Mouse (Mus musculus) ES-E14 (cell line): ENCODE data around the gene Mpo. TPM values are rescaled to one million over a fixed set of nuclear protein-coding genes. Genes with fewer than 3 reads are reported as not detected.

Experiments used
- DNase-seq: peaks from one replicate; pipeline ENCODE4 v3.0.0-alpha.2; 2013; ENCODE audit warnings: low read depth, low spot score
- H3K27ac ChIP-seq: 2 replicates; pipeline ENCODE4 v1.5.1; 2012; ENCODE audit warnings: low read depth, mild to moderate bottlenecking, low read length, moderate library complexity, mixed read lengths; ENCODE audit not compliant: poor library complexity, insufficient read depth, severe bottlenecking
- H3K36me3 ChIP-seq: 2 replicates; pipeline ENCODE4 v1.6.1; 2012; ENCODE audit warnings: mild to moderate bottlenecking, low read length, moderate library complexity, mixed read lengths; ENCODE audit not compliant: control insufficient read depth, poor library complexity, insufficient read depth, severe bottlenecking
- H3K4me1 ChIP-seq, 2 experiments: fragments of 150-350 bp in 1 of 2; sonication (generic) in 1 of 2; 2 replicates each; pipeline ENCODE4 v1.6.1; 2012; ENCODE audit warnings: low read length in 2 of 2, mild to moderate bottlenecking in 1 of 2, mixed read lengths in 1 of 2; ENCODE audit not compliant: control insufficient read depth in 2 of 2, insufficient read depth in 2 of 2, poor library complexity in 1 of 2
- H3K4me3 ChIP-seq, 2 experiments: fragments of 150-350 bp in 1 of 2; sonication (generic) in 1 of 2; 2 replicates each; pipeline ENCODE4 v1.5.1; 2012; ENCODE audit warnings: low read length in 2 of 2, low read depth in 1 of 2, mild to moderate bottlenecking in 1 of 2, mixed read lengths in 1 of 2; ENCODE audit not compliant: insufficient read depth in 1 of 2, poor library complexity in 1 of 2, severe bottlenecking in 1 of 2
- H3K9ac ChIP-seq: 2 replicates; pipeline ENCODE4 v1.6.1; 2012; ENCODE audit warnings: low read depth, mild to moderate bottlenecking, low read length, mixed read lengths; ENCODE audit not compliant: poor library complexity, insufficient read depth, severe bottlenecking
- H3K9me3 ChIP-seq: fragments of 150-350 bp; sonication (generic); 2 replicates; pipeline ENCODE4 v1.6.1; 2012; ENCODE audit warnings: low read depth, mild to moderate bottlenecking, low read length; ENCODE audit not compliant: control insufficient read depth, insufficient read depth
- CHD2 ChIP-seq: IDR thresholded peaks from 2 replicates; pipeline ENCODE4 v1.6.1; 2014; ENCODE audit warnings: mild to moderate bottlenecking, low read depth, low read length, inconsistent platforms
- HCFC1 ChIP-seq: IDR thresholded peaks from 2 replicates; pipeline ENCODE4 v1.6.1; 2012; ENCODE audit warnings: low read length, inconsistent platforms, borderline replicate concordance; ENCODE audit not compliant: insufficient read depth
- MAFK ChIP-seq: IDR thresholded peaks from 2 replicates; pipeline ENCODE4 v1.6.1; 2014; ENCODE audit warnings: mild to moderate bottlenecking, low read depth, low read length, inconsistent platforms; ENCODE audit not compliant: insufficient read depth
- ZC3H11A ChIP-seq: IDR thresholded peaks from 2 replicates; pipeline ENCODE4 v1.6.1; 2012; ENCODE audit warnings: low read depth, mild to moderate bottlenecking, inconsistent platforms, low read length, borderline replicate concordance
- ZNF384 ChIP-seq: IDR thresholded peaks from 2 replicates; pipeline ENCODE4 v1.6.1; 2012; ENCODE audit warnings: low read depth, low read length, inconsistent platforms
- in situ Hi-C, 2 experiments: fragments of 600-800 bp; cut with MboI; formaldehyde crosslinking; loops; one replicate each; pipeline ENCODE4 v1.15.1; 2025; ENCODE audit warnings: low sequenced_read_pairs in 2 of 2, inconsistent platforms in 1 of 2; ENCODE audit not compliant: unreplicated experiment in 2 of 2
- total RNA-seq: library from RNA; depleted of rRNA; stranded (reverse); fragments of 300-350 nt; gene quantifications from 2 replicates; pipeline ENCODE4 v1.2.3, GENCODE M21; 2012

Mpo gene
- total RNA-seq, 1 experiment: not detected

DNA sequence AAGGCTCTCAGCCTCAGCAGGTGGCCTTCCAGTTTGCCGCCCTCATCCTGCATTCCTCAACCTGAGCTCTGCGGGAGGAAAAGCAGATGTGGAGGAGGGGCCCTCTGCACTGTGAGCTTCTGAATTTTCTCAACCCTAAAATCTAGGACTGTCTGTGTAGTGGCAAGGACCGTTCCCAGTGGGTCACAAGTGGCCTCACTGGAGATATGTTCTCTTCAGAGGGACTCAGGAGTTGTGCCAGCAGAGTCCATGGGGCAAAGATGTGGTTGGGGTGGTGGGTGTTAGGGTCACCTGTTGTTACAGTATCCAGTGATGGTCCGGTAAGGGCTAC, 24.0 kb downstream of the Mpo start:
- peak; percentile 51 for DNase-seq
- Histone ChIP-seq H3K4me1 (peaks cover 2 to 14% of the 10 kb centered on the region in 2 experiments; a peak in 1 of 4 replicates), H3K9ac (peak overlapping the region; percentile 54; the same call in 1 of the 2 replicates), H3K27ac (no peak overlapping the region), H3K4me3 (peak overlapping the region; percentile 40 to 47; a peak in 3 of 4 replicates), H3K9me3 (no peaks in the 10 kb centered on the region), H3K36me3 (no peaks in the 10 kb centered on the region)
- in situ Hi-C loops: no loop called here
- no peak for TF ChIP-seq CHD2
- TF ChIP-seq ZNF384: no peak
- TF ChIP-seq MAFK: no peak
- TF ChIP-seq ZC3H11A: no peak
- no peak for TF ChIP-seq HCFC1

DNA sequence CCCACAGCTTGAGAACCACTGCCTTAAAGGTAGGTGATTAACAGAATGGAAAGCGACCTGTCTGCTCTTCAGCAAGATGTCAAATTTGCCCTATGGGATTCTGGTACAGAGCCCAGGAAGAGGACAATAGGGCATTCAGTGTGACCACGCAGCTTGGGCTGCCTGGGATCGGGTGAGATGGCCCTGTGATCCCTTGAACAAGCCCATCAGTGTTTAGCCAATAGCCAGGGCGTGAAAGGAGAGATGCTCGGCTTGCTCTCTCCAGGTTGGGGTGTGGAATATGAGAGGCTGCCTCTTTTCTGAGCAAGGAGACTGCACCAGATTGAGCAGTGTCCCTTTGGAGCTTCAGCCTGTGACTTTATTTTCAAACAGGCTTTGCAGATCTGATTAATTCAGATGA, 28.1 kb downstream of the Mpo start:
- in situ Hi-C loops: no loop called here
- Histone ChIP-seq H3K27ac (no peak overlapping the region), H3K9ac (no peak overlapping the region), H3K4me1 (peaks cover 2 to 10% of the 10 kb centered on the region in 2 experiments; a peak in 1 of 4 replicates), H3K36me3 (no peaks in the 10 kb centered on the region), H3K4me3 (no peak overlapping the region), H3K9me3 (no peaks in the 10 kb centered on the region)
- no peak for TF ChIP-seq ZNF384
- TF ChIP-seq CHD2: no peak
- DNase-seq: no peak

DNA sequence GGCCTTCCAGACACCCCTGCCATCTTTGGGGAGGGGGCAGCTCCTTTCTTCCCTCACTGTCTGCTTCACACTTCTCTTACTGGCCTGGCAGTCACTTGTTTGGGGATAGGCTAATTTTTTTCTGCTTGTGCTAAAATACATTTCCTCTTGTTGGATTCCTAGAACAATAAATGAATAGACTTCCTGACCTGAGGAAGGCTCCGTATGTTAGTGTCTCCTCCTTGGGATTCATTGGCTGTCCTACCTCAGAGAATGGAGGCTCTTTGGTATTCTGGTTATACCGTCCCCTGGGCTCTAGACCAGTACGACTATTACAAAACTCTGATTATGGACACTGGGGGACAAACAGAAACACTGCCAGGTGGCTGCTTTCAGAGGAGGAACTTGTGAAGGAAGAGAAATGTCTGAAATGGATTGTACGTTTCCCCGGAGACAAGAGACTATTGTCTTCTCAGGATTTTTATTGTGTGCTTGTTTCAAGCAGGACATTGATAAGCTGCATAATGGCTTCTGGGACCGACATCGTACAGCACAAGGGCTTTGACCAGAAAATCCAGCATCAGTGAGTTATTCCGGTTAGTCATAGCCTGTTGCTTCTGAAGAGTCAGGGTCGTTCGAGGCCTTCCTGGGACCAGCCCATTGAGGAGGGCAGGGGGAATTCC, 35.0 kb downstream of the Mpo start, which contains the start of gene Lpo:
Lpo (minus strand) TSS at position 51 of the 662 bp plus-strand sequence.
- no peak within 1 kb of the TSS for H3K9ac ChIP-seq
- in situ Hi-C loops: no loop called here
- TF ChIP-seq MAFK: no peak
- no peak for TF ChIP-seq CHD2
- no peak for TF ChIP-seq ZNF384
- no peak for TF ChIP-seq HCFC1
- TF ChIP-seq ZC3H11A: no peak
- no peak within 1 kb of the TSS for H3K4me3 ChIP-seq
- no peaks in the 10 kb centered on the region for H3K9me3 ChIP-seq
- no peak within 1 kb of the TSS for H3K27ac ChIP-seq
- no peaks in the 10 kb centered on the region for H3K4me1 ChIP-seq
- no peak for DNase-seq
- H3K36me3 ChIP-seq: no peaks in the 10 kb centered on the region

DNA sequence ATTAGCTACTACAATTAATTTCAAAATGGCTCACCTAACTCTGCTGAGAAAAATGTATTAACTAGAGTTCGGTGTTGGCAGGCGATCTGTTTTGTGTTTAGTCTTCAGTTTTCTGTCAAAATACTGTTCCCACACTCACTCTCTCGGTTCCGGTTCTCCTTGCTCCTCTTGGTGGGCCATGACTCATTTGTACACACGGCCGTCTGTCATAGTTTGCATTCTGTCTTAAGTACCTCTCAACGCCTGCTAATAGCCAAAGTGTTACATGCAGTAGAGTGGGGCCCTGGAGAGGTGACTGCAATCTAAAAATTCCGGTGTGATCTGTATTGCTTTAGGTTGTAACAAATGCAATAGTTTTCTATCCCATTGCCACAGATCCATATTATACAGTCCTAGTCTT, 47.3 kb downstream of the Mpo start:
- H3K36me3 ChIP-seq: no peaks in the 10 kb centered on the region
- no peak for DNase-seq
- in situ Hi-C loops: no loop called here
- no peaks in the 10 kb centered on the region for H3K9me3 ChIP-seq
- H3K4me1 ChIP-seq: no peaks in the 10 kb centered on the region
- H3K4me3 ChIP-seq: no peak overlapping the region
- H3K27ac ChIP-seq: no peak overlapping the region
- TF ChIP-seq ZC3H11A (no peak), HCFC1 (no peak), MAFK (no peak), ZNF384 (no peak), CHD2 (no peak)
- H3K9ac ChIP-seq: no peak overlapping the region

DNA sequence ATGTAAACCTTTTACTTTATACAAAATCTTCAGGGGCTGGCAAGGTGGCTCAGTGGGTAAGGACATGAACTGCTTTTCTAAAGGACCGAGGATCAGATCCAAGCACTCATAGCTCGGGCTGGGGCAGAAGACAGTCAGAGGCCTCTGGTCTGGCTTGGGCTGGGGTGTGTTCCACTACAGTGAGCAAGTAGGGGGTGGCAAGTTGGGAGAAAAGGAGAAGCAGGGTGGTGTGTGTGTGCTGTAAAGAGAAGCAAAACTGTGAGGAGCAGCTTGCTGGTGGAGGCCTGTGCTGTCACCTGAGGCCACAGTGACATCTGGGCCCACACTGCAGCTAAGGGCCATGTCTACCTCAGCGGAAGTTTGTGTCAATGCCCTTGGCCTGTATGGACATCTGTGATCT, 48.1 kb downstream of the Mpo start:
- DNase-seq: no peak
- TF ChIP-seq ZNF384: no peak
- no peak for TF ChIP-seq HCFC1
- TF ChIP-seq ZC3H11A: no peak
- no peak for TF ChIP-seq MAFK
- TF ChIP-seq CHD2: no peak
- in situ Hi-C loops: no loop called here
- no peak overlapping the region for H3K9ac ChIP-seq
- no peaks in the 10 kb centered on the region for H3K36me3 ChIP-seq
- H3K9me3 ChIP-seq: no peaks in the 10 kb centered on the region
- H3K27ac ChIP-seq: no peak overlapping the region
- H3K4me3 ChIP-seq: no peak overlapping the region
- H3K4me1 ChIP-seq: no peaks in the 10 kb centered on the region
